Mouse (Mus musculus): ENCODE measurements around the gene Alx3.

Alx3 gene

GRCm38 (mm10) chr3:107594662-107595263 lies at the start of gene Alx3:
TSS of gene Alx3 (plus strand) at chr3:107595031.
- no peak for DNase-seq (ENCODE audit: low spot score)

DNA sequence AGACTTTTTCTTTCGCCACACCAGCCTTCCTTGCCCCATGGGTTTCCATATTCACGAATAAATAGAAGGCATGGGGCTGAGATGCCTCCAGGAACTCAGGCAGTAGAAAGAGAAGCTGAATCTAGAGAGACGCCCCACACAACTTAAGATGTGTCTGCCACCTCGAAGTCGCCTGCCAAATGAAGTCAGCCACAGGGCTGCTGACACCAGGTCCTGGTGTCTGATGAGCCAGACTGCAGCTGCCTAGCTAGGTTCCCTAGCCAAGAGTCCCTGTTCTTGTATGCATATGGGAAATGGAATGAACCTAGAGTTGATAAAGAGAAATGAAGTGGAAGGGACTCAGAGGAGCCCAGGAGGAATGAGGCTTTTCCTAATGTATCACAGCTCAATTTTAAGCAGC lies 49.6 kb upstream of the Alx3 start:
- DNase-seq (ENCODE audit: low spot score), result no peak

DNA sequence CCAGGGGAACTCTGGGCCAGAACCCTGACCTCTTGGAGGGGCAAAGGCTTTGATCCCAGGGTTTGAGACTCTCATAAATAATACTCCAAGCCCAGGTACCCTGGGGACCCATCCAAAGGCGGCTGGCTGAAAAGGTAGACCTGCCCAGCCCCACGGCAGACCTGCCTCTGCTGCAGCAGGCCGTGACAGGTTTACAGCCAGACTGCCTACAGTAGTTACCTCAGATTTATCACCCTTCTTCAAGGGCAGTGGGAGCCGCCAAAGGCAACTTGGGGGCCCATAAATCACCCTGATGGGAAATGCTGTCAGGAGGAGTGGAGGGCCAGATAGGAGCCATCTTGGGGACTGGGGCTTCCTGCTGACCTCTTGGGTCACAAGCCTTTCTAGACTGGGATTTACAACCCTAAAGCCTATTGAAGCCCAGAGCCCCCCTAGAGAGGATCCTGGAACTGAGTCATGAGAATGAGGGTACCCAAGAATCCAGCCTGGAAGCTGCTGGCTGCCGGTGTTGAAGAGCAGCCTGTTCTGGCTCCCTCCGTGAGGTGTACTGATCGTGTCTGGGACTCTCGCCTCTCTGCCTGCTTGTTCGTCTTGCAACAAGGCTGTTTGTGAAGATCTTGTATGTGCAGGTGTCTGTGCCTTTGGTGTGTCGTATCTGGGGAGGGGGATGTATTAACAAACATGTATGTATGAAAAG lies 49.0 kb upstream of the Alx3 start:
- peak; percentile 68 for DNase-seq (ENCODE audit: low spot score)

DNA sequence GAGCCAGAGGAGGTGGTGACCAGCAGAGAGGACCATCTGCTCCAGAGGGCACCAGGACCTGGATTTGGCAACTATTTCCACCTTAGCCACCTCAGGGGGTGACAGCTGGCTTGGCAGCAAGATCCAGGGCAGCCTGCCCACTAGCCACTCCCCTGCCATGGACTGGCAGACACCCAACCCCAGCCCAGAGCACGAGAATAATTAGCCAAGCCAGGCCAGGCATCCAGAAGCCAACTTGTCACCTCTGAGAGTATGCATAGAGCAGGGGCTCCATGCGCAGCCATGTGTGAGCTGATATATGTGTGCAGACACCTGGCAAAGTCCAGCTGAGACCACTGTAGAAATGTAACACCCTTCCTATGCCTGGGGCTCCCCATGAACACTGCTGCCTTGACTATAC lies 47.9 kb upstream of the Alx3 start:
- DNase-seq (ENCODE audit: low spot score), result no peak

DNA sequence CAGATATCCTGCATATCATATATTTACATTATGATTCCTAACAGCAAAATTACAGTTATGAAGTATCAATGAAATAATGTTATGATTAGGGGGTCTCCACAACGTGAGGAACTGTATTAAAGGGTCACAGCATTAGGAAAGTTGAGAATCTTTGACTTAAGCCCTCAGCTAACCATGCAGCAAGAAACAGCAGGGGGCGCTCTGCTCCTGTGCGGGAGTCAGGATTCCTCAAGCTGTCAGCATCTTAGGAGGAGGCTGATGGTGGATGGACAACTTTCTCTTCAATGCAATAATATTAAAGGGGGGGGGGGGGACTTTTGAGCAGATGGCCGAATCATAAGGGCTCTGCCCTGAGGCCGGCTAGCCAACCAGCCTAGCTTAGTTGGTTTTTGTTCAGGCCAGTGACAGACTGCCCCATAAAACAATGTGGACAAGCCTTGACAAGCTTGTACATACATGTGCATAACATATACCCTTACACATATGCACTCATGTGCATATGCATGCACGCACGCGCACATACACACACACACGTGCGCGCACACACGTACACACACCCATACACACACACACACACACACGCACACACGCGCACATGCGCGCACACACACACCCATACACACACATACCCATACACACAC lies 44.3 kb upstream of the Alx3 start:
- DNase-seq (ENCODE audit: low spot score), result no peak

GRCm38 (mm10) chr3:107554842-107555241 lies 40.0 kb upstream of the Alx3 start, which contains the start of gene Ubl4b:
TSS of gene Ubl4b (minus strand) at chr3:107555073.
- DNase-seq (ENCODE audit: low spot score), result no peak

DNA sequence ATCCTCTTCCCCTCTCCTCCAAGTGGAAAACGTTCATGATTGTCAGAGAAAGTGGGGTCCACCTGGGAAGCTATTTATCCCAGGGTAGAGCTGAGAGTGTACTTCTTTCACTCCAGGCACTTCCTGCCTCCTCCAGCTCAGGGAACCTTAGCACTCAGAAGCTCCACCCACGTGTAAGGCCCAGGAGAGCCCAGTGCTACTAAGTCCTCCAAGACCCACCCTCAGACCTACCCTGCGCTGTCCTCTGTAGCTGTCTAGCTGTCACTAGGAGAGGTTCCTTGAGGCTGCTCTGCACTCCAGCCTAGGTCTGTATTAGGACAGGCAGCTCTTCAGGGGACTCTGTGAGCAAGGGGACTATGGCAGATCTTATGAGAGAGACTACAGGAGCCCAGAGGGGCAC lies 36.1 kb upstream of the Alx3 start:
- no peak for DNase-seq (ENCODE audit: low spot score)

DNA sequence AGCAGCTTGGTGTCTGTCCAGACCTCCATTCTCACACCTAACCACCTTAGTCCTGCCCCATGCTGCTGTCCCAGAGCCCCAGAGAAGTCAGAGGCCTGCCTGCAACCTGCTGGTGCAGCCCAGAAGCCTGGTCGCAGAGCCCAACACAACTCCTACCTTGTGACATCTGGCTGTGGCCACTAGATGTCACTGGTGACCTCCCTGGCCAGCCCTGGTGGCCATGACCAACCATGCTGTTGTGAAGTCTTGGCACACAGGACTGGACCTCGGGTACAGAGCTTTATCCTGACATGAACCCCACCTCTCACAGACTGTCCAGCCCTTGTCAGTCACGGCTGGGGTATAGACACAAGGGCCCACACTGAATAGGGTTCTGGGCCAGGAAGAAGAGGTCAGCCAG lies 35.6 kb upstream of the Alx3 start:
- DNase-seq (ENCODE audit: low spot score), result peak; percentile 33

- DNase-seq (ENCODE audit: low spot score), result no peak
Observed at GRCm38 (mm10) chr3:107562104-107562503, 32.7 kb upstream of the Alx3 start.

DNA sequence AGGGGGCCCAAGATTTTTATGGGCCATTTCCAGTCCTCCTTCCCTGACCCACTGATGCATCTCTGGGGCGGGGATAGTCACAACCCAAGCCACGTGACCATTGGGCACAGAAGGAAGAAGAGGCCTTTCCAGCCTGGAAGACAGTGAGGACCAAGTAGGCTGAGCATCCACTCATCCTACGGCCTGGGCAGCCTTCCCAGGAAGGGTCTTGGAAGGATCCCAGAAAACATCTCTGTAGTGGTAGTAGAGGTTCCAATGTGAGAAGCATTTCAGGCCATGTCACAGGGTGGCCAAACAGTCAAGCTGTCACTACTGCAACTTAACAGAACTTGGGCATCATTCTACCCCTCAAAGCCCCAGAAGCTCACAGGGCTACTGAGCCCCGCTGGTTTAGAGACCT lies 32.2 kb upstream of the Alx3 start:
- no peak for DNase-seq (ENCODE audit: low spot score)

- no peak for DNase-seq (ENCODE audit: low spot score)
Observed at GRCm38 (mm10) chr3:107563880-107564279, 31.0 kb upstream of the Alx3 start.

GRCm38 (mm10) chr3:107565331-107565730 lies 29.5 kb upstream of the Alx3 start:
- no peak for DNase-seq (ENCODE audit: low spot score)

GRCm38 (mm10) chr3:107567766-107568165 lies 27.1 kb upstream of the Alx3 start:
- no peak for DNase-seq (ENCODE audit: low spot score)

- no peak for DNase-seq (ENCODE audit: low spot score)
Observed at GRCm38 (mm10) chr3:107568721-107569120, 26.1 kb upstream of the Alx3 start.

GRCm38 (mm10) chr3:107571205-107571604 lies 23.6 kb upstream of the Alx3 start:
- DNase-seq (ENCODE audit: low spot score), result no peak

- no peak for DNase-seq (ENCODE audit: low spot score)
Observed at GRCm38 (mm10) chr3:107576807-107577206, 18.0 kb upstream of the Alx3 start.

DNA sequence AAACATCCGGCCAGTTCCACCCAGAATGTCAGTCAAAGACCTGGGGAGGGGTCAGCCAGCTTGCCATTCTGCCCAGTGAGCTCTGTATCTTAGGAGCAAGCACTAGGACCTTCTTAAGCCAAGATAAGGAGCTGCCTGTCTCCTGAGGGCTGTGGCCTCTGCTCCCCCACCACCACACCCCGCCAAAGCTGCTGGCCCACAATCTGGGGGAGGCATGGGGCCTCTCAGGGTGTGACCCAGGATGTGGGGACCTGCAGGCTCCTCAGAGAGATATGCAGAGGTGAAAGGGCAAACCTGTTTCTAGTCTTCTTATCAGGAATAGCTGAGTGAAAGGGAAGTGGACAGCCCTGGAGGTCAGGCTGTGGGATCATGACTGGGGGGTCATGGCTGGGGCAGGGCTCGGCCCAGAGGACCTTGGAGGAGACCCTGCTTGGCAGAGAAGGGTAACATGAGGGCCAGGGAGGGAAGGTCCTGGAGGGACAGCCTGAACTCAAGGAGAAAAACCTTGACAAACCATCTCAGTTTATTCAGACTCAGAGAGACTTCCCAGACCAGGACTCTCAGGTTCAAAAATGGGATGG lies 16.9 kb upstream of the Alx3 start:
- DNase-seq (ENCODE audit: low spot score), result peak; percentile 55

DNA sequence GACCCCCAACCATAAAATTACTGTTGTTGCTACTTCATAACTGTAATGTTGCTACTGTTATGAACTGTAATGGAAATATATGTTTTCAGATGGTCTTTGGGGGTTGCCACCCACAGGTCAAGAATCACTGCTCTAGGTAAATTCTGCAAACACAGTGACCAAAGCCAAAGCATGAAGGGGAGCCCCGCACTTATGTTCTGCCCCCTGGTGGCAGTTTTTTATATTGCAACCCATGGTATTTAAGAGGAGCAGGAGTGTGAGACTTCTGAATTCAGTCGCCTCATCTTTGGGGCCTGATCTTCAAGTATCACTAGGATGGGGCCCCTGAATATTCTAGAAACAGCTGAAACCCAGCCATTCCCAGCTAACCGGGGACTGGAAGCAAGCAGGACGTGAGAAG lies 15.4 kb upstream of the Alx3 start:
- no peak for DNase-seq (ENCODE audit: low spot score)

GRCm38 (mm10) chr3:107581103-107582010 lies 13.5 kb upstream of the Alx3 start:
- no peak for DNase-seq (ENCODE audit: low spot score)

GRCm38 (mm10) chr3:107582130-107582874 lies 12.5 kb upstream of the Alx3 start:
- no peak for DNase-seq (ENCODE audit: low spot score)

Measured in yolk sac, embryonic 10.5 days (tissue).